Mouse (Mus musculus): ENCODE data around the gene Ugt1a5.
"Not testable (repeated sequence)": the region's sequence is repeated elsewhere in the genome, so short reads cannot be mapped to it uniquely, and the experiment has no call there.

Ugt1a5 gene

GRCm38 (mm10) chr1:88199996-88200395, 34.2 kb downstream of the Ugt1a5 start:
- peak; percentile 48 for DNase-seq

GRCm38 (mm10) chr1:88200456-88200855, 34.6 kb downstream of the Ugt1a5 start, which contains the start of gene Ugt1a2:
Gene Ugt1a2, plus strand, starts transcription at chr1:88200601.
- DNase-seq, result no peak

GRCm38 (mm10) chr1:88205294-88205922, 39.6 kb downstream of the Ugt1a5 start, which contains the start of gene Dnajb3:
Gene Dnajb3, minus strand, starts transcription at chr1:88205782.
- peak; percentile 85 for DNase-seq

- no peak for DNase-seq
These were observed 41.1 kb downstream of the Ugt1a5 start for GRCm38 (mm10) chr1:88206843-88207479.

- no peak for DNase-seq
These were observed 46.0 kb downstream of the Ugt1a5 start, which contains the start of gene Ugt1a1 for GRCm38 (mm10) chr1:88211812-88212211. Gene Ugt1a1, plus strand, starts transcription at chr1:88211959.

GRCm38 (mm10) chr1:88212341-88213045, 46.7 kb downstream of the Ugt1a5 start:
- no peak for DNase-seq

- no peak for DNase-seq
These were observed 47.2 kb downstream of the Ugt1a5 start for GRCm38 (mm10) chr1:88213061-88213460.

GRCm38 (mm10) chr1:88213766-88214461, 48.1 kb downstream of the Ugt1a5 start:
- no peak for DNase-seq

- no peak for DNase-seq
These were observed 48.7 kb downstream of the Ugt1a5 start for GRCm38 (mm10) chr1:88214462-88214952.

- no peak for DNase-seq
These were observed 49.9 kb downstream of the Ugt1a5 start for GRCm38 (mm10) chr1:88215466-88216380.

- no peak for DNase-seq
These were observed 50.7 kb downstream of the Ugt1a5 start for GRCm38 (mm10) chr1:88216551-88216950.

GRCm38 (mm10) chr1:88217144-88217543, 51.3 kb downstream of the Ugt1a5 start:
- no peak for DNase-seq

- DNase-seq, result no peak
These were observed 51.8 kb downstream of the Ugt1a5 start for GRCm38 (mm10) chr1:88217576-88217975.

- DNase-seq, result no peak
These were observed 52.2 kb downstream of the Ugt1a5 start for GRCm38 (mm10) chr1:88218051-88218450.

GRCm38 (mm10) chr1:88218591-88218990, 52.8 kb downstream of the Ugt1a5 start:
- DNase-seq, result no peak

- DNase-seq, result no peak
These were observed 53.2 kb downstream of the Ugt1a5 start for GRCm38 (mm10) chr1:88219054-88219453.

- DNase-seq, result no peak
These were observed 54.5 kb downstream of the Ugt1a5 start for GRCm38 (mm10) chr1:88220336-88220735.

- DNase-seq, result no peak
These were observed 56.4 kb downstream of the Ugt1a5 start for GRCm38 (mm10) chr1:88222216-88222615.

GRCm38 (mm10) chr1:88223011-88223515, 57.3 kb downstream of the Ugt1a5 start:
- not testable (repeated sequence) for DNase-seq

- DNase-seq, result no peak
These were observed 57.8 kb downstream of the Ugt1a5 start for GRCm38 (mm10) chr1:88223591-88223990.

- no peak for DNase-seq
These were observed 58.4 kb downstream of the Ugt1a5 start for GRCm38 (mm10) chr1:88224029-88224776.

Measured in cerebellum, adult 8-10 months (tissue).